In the genomic region with DNA sequence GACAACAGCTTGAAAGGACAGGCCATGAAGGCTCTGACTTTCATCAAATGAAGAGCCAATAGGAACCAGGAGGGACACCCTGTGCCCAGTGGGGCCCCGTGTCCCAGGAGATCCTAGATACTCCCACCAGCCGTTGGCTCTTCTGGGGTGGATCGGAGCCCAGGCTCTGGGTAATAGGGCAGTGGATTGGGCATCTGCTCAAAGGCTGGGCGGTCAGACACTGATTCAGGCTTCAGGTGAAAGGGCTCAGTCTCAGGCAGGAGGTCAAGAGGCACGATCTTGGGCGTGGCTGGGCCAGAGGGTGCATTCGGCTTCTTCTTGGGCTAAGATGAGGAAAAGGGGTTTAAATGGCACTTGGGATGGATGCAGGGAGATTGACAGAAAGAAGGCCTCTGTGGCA, we compare ENCODE assay signal across 13 mouse cellular contexts. TPM values are rescaled to one million over a fixed set of nuclear protein-coding genes. Genes with fewer than 3 reads are reported as not detected.
DNase-seq lines count a peak whose midpoint lies in the region; ATAC-seq and TF ChIP-seq lines count a peak whose summit lies in the region.
"Had no signal": no experiment of that assay in that cellular context is flagged by ENCODE, and none has a peak within 500 bp of the region (broad histone marks: within the 10 kb centered on the region; RNA-seq: fewer than 3 reads in every experiment).

No protein-coding gene starts in this region.

- peak overlapping the region; percentile 28 for H3K4me2 ChIP-seq in stomach, embryonic 16.5 days (ENCODE audit: low read depth, low read length)
- H3K4me2 ChIP-seq: forebrain, embryonic 13.5 days; limb, embryonic 12.5 days had no signal

- no peak for ATAC-seq in stomach, embryonic 16.5 days (ENCODE audit: insufficient read depth, low FRiP score)
- no peak for ATAC-seq in megakaryocyte progenitor cell, adult 5-6 weeks (replicated peaks; ENCODE audit: poor library complexity)
- ATAC-seq: forebrain, embryonic 13.5 days; hindbrain, postnatal 0 days had no signal

- no peaks in the 10 kb centered on the region for H3K9me3 ChIP-seq in stomach, embryonic 16.5 days (replicated peaks; ENCODE audit: control insufficient read depth, low read length)
- H3K9me3 ChIP-seq: forebrain, embryonic 13.5 days; G1E; limb, embryonic 12.5 days had no signal

- peaks cover 44% of the 10 kb centered on the region for H3K4me1 ChIP-seq in lung, adult 2 months (ENCODE audit: control insufficient read depth, insufficient read depth, low read length)
- H3K4me1 ChIP-seq in embryonic fibroblast, embryonic 13.5 days (ENCODE audit: control insufficient read depth, insufficient read depth, low read length): peaks cover 29% of the 10 kb centered on the region
- peaks cover 86% of the 10 kb centered on the region for H3K4me1 ChIP-seq in stomach, embryonic 16.5 days (ENCODE audit: control insufficient read depth, insufficient read depth, low read length)

- H3K27ac ChIP-seq in embryonic fibroblast, embryonic 13.5 days (ENCODE audit: insufficient read depth, low read length): peak overlapping the region; percentile 77; the same call in 1 of the 2 replicates
- peak overlapping the region; percentile 85 for H3K27ac ChIP-seq in stomach, embryonic 16.5 days (ENCODE audit: low read length)
- H3K27ac ChIP-seq: forebrain, embryonic 13.5 days; hindbrain, postnatal 0 days; limb, embryonic 12.5 days had no signal

- peak overlapping the region; percentile 18 for H3K9ac ChIP-seq in stomach, embryonic 16.5 days (ENCODE audit: low read length)
- H3K9ac ChIP-seq: forebrain, embryonic 13.5 days; limb, embryonic 12.5 days had no signal

- H3K27me3 ChIP-seq in stomach, embryonic 16.5 days (ENCODE audit: control insufficient read depth, insufficient read depth, low read length): peaks cover 2% of the 10 kb centered on the region; the same call in 1 of the 2 replicates

- TF ChIP-seq CTCF in lung, adult 2 months (IDR thresholded peaks at IDR 0.05; ENCODE audit: insufficient read depth, low read length): no peak
- TF ChIP-seq CTCF in embryonic fibroblast, embryonic 13.5 days (IDR thresholded peaks at IDR 0.05; ENCODE audit: borderline replicate concordance, insufficient read depth, low read length): no peak

- peak; percentile 40 to 42 for DNase-seq in heart, adult 18-20 months
- DNase-seq in heart, adult 8-10 months (ENCODE audit: low spot score): no peak
- peak; percentile 32 for DNase-seq in lung, adult 2 months
- DNase-seq in lung, postnatal 4 days: no peak
- DNase-seq: cerebellum, adult 11 months; cerebellum, postnatal 36 days had no signal

- 0 out of 2 replicates have a peak, but pooled peaks have one; percentile 4 for TF ChIP-seq POLR2A in lung, adult 2 months (IDR thresholded peaks at IDR 0.05; ENCODE audit: borderline replicate concordance, extremely low read depth, low read depth, low read length)
- no peak for TF ChIP-seq POLR2A in embryonic fibroblast, embryonic 13.5 days (IDR thresholded peaks at IDR 0.05; ENCODE audit: low read depth, low read length)

- WGBS in lung, adult 2 months: 51% methylated on average over 7 of the region's 7 CpGs
- WGBS in stomach, embryonic 16.5 days: 82% methylated on average over 7 of the region's 7 CpGs

- H3K4me3 ChIP-seq in lung, adult 2 months (replicated peaks; ENCODE audit: extremely low read depth, low read depth, low read length): no peak overlapping the region
- no peak overlapping the region for H3K4me3 ChIP-seq in embryonic fibroblast, embryonic 13.5 days (ENCODE audit: insufficient read depth, low read length)
- H3K4me3 ChIP-seq in stomach, embryonic 16.5 days (replicated peaks; ENCODE audit: low read length): no peak overlapping the region
- H3K4me3 ChIP-seq: forebrain, embryonic 13.5 days; limb, embryonic 12.5 days had no signal

- H3K36me3 ChIP-seq in stomach, embryonic 16.5 days (ENCODE audit: control insufficient read depth, insufficient read depth, low read length): peaks cover under 1% of the 10 kb centered on the region; the same call in 1 of the 2 replicates
- H3K36me3 ChIP-seq: limb, embryonic 12.5 days had no signal

RNA-seq across cellular contexts. Expression of a gene that starts 6.5 kb away (rescaled TPM):
- total RNA-seq in heart, adult 18-20 months (2021): 100 to 1,000 TPM; 192 to 214 TPM
- 100 to 1,000 TPM; 190 to 247 (median 212) TPM for total RNA-seq in heart, adult 8-10 months (2022)
- polyA plus RNA-seq in lung, adult 2 months (2012; rRNA removed): 270 and 280 TPM in 2 replicates
- 387 and 486 TPM in 2 replicates for polyA plus RNA-seq in embryonic fibroblast, embryonic 13.5 days (2011; ENCODE audit: insufficient read length, low read depth, missing spikeins)
- polyA plus RNA-seq in stomach, embryonic 16.5 days (2015; fragmentation: Nextera tagmentation; extraction: Ambion mirVana): 381 and 403 TPM in 2 replicates
- total RNA-seq in megakaryocyte progenitor cell, adult 5-6 weeks (2015): 0.51 and 1.7 TPM in 2 replicates
- 1.4 and 2.5 TPM in 2 replicates for total RNA-seq in megakaryocyte progenitor cell, adult 5-6 weeks (2017)

RNA-seq across cellular contexts. Expression of a gene that starts 24.8 kb away (rescaled TPM):
- 10 to 100 TPM; 71.8 to 83.2 TPM for total RNA-seq in heart, adult 18-20 months (2021)
- total RNA-seq in heart, adult 8-10 months (2022): 100 to 1,000 TPM in 1 of 4 experiments, 10 to 100 TPM in 3; 76.6 to 108 (median 91.0) TPM
- 115 and 147 TPM in 2 replicates for polyA plus RNA-seq in lung, adult 2 months (2012; rRNA removed)
- polyA plus RNA-seq in embryonic fibroblast, embryonic 13.5 days (2011; ENCODE audit: insufficient read length, low read depth, missing spikeins): 122 and 158 TPM in 2 replicates
- polyA plus RNA-seq in stomach, embryonic 16.5 days (2015; fragmentation: Nextera tagmentation; extraction: Ambion mirVana): 47.2 and 56.1 TPM in 2 replicates
- 38.3 and 38.6 TPM in 2 replicates for total RNA-seq in megakaryocyte progenitor cell, adult 5-6 weeks (2015)
- 78.6 and 85.3 TPM in 2 replicates for total RNA-seq in megakaryocyte progenitor cell, adult 5-6 weeks (2017)

RNA-seq across cellular contexts. Expression of a gene that starts 45.1 kb away (rescaled TPM):
- total RNA-seq in heart, adult 18-20 months (2021): 10 to 100 TPM; 87.1 to 92.2 TPM
- total RNA-seq in heart, adult 8-10 months (2022): 100 to 1,000 TPM in 1 of 4 experiments, 10 to 100 TPM in 3; 85.0 to 100 (median 88.9) TPM
- 81.9 and 102 TPM in 2 replicates for polyA plus RNA-seq in lung, adult 2 months (2012; rRNA removed)
- 43.7 and 50.7 TPM in 2 replicates for polyA plus RNA-seq in embryonic fibroblast, embryonic 13.5 days (2011; ENCODE audit: insufficient read length, low read depth, missing spikeins)
- polyA plus RNA-seq in stomach, embryonic 16.5 days (2015; fragmentation: Nextera tagmentation; extraction: Ambion mirVana): 47.8 and 50.5 TPM in 2 replicates
- total RNA-seq in megakaryocyte progenitor cell, adult 5-6 weeks (2015): 21.4 and 35.3 TPM in 2 replicates
- total RNA-seq in megakaryocyte progenitor cell, adult 5-6 weeks (2017): 38.1 and 50.1 TPM in 2 replicates

Comparison
In these comparisons a context has a peak if more than half of its experiments do, and no peak if none do; other contexts are left out.
1. DNase-seq: peak in heart, adult 18-20 months (2 of 2) and lung, adult 2 months (single experiment); none in heart, adult 8-10 months (single experiment) and lung, postnatal 4 days (0 of 2).
2. RNA of a gene that starts 6.5 kb away (total RNA-seq): 190 to 247 TPM in heart, adult 8-10 months and 192 to 214 TPM in heart, adult 18-20 months; 0.51 to 2.5 TPM in megakaryocyte progenitor cell, adult 5-6 weeks; every median in the first group is over 10 times any median in the second.